ENCODE assay signal across 7 mouse cellular contexts in genomic region chr6:18514480-18515352, GRCm38 (mm10). TPM values are rescaled to one million over a fixed set of nuclear protein-coding genes. Genes with fewer than 3 reads are reported as not detected.
DNase-seq lines count a peak whose midpoint lies in the region; ATAC-seq and TF ChIP-seq lines count a peak whose summit lies in the region.

Cttnbp2 (minus strand) TSS chr6:18514843.

- peak within 1 kb of the TSS; percentile 97 for H3K9ac ChIP-seq in hindbrain, embryonic 15.5 days

- H3K27me3 ChIP-seq in hindbrain, embryonic 15.5 days: no peaks in the 10 kb centered on the region

- peak within 1 kb of the TSS; percentile 62 for H3K4me2 ChIP-seq in hindbrain, embryonic 15.5 days

- ATAC-seq in common myeloid progenitor, adult 5-6 weeks (replicated peaks; ENCODE audit: low read depth, poor library complexity, severe bottlenecking): peak; percentile 41
- ATAC-seq in hindbrain, embryonic 15.5 days (ENCODE audit: low FRiP score, low read depth): peak; percentile 95

- peak within 1 kb of the TSS; percentile 90 for H3K27ac ChIP-seq in hindbrain, embryonic 15.5 days (replicated peaks)
- peak within 1 kb of the TSS; percentile 98 for H3K27ac ChIP-seq in left cerebral cortex, adult 2 months

- WGBS in hindbrain, embryonic 15.5 days: under 1% methylated on average over 70 of the region's 70 CpGs

- no peaks in the 10 kb centered on the region for H3K36me3 ChIP-seq in hindbrain, embryonic 15.5 days

- no peaks in the 10 kb centered on the region for H3K9me3 ChIP-seq in hindbrain, embryonic 15.5 days

- intact Hi-C loops in left cerebral cortex, adult 2 months (cut with DNase I): loop anchor here (5.0 kb wide), 4 partner anchors 67 to 233 kb away; no protein-coding TSS in a partner anchor

- H3K4me3 ChIP-seq in hindbrain, embryonic 15.5 days: peak within 1 kb of the TSS; percentile 74
- peak within 1 kb of the TSS; percentile 99 for H3K4me3 ChIP-seq in left cerebral cortex, adult 2 months

- peaks cover 22% of the 10 kb centered on the region for H3K4me1 ChIP-seq in hindbrain, embryonic 15.5 days (replicated peaks)

- no peak for TF ChIP-seq CTCF in left cerebral cortex, adult 2 months (IDR thresholded peaks at IDR 0.05)

- peak; percentile 87 for DNase-seq in adrenal gland, postnatal 10 days
- DNase-seq in gastrocnemius, adult 8-10 months (ENCODE audit: low spot score in 2 of 2): peak; percentile 10 to 15
- DNase-seq in left cerebral cortex, adult 2 months (ENCODE audit: extremely low spot score in 1 of 2, low spot score in 2 of 2): peak; percentile 82
- peak; percentile 57 for DNase-seq in lung, postnatal 36 days
- DNase-seq in right cerebral cortex, postnatal 25 days: peak; percentile 84

RNA-seq across cellular contexts. Expression of gene Cttnbp2, which starts in this region (rescaled TPM):
- total RNA-seq in adrenal gland, postnatal 10 days (2021): 10 to 100 TPM; 40.4 to 54.0 TPM
- total RNA-seq in common myeloid progenitor, adult 5-6 weeks (2017): not detected in 2 replicates
- total RNA-seq in gastrocnemius, adult 8-10 months (2022): 1 to 10 TPM in 1 of 4 experiments, under 1 TPM in 3; 0.51 to 1.4 (median 0.57) TPM
- 50.7 and 52.4 TPM in 2 replicates for polyA plus RNA-seq in hindbrain, embryonic 15.5 days (2015; fragmentation: Nextera tagmentation; extraction: Ambion mirVana)
- total RNA-seq in left cerebral cortex, adult 2 months (2021): 100 to 1,000 TPM; 164 to 179 TPM

Comparison
In these comparisons a context has a peak if more than half of its experiments do, and no peak if none do; other contexts are left out.
1. Peak in every context shown above with its lines: DNase-seq, ATAC-seq, H3K4me3 ChIP-seq and H3K27ac ChIP-seq.
2. RNA of gene Cttnbp2 (total RNA-seq): 164 to 179 TPM in left cerebral cortex, adult 2 months and 40.4 to 54.0 TPM in adrenal gland, postnatal 10 days; 0.51 to 1.4 TPM in gastrocnemius, adult 8-10 months and not detected in common myeloid progenitor, adult 5-6 weeks; every median in the first group is over 10 times any median in the second.
3. Peak in ATAC-seq in common myeloid progenitor, adult 5-6 weeks; RNA of the gene not detected or under 1 TPM.
4. DNase-seq: peak in every context shown above with its lines; median percentile 87 in adrenal gland, postnatal 10 days; 84 in right cerebral cortex, postnatal 25 days; 82 in left cerebral cortex, adult 2 months; 57 in lung, postnatal 36 days; 12 in gastrocnemius, adult 8-10 months.